Mouse (Mus musculus): ENCODE results near the gene Phactr2.
A peak's percentile ranks its signal among the peaks of the same experiment; 100 is the strongest.

Phactr2 gene

GRCm38 (mm10) chr10:13448283-13449045, 25.7 kb downstream of the Phactr2 start:
- no peak for DNase-seq (ENCODE audit: low spot score)

GRCm38 (mm10) chr10:13446791-13447249, 27.4 kb downstream of the Phactr2 start:
- DNase-seq (ENCODE audit: low spot score), result peak; percentile 88

GRCm38 (mm10) chr10:13444257-13444656, 30.0 kb downstream of the Phactr2 start:
- DNase-seq (ENCODE audit: low spot score), result no peak

- DNase-seq (ENCODE audit: low spot score), result no peak
Observed at GRCm38 (mm10) chr10:13443647-13444046, 30.6 kb downstream of the Phactr2 start.

- no peak for DNase-seq (ENCODE audit: low spot score)
Observed at GRCm38 (mm10) chr10:13440292-13440691, 33.9 kb downstream of the Phactr2 start.

- DNase-seq (ENCODE audit: low spot score), result no peak
Observed at GRCm38 (mm10) chr10:13438118-13438821, 35.9 kb downstream of the Phactr2 start.

GRCm38 (mm10) chr10:13437011-13437410, 37.2 kb downstream of the Phactr2 start:
- no peak for DNase-seq (ENCODE audit: low spot score)

- no peak for DNase-seq (ENCODE audit: low spot score)
Observed at GRCm38 (mm10) chr10:13433016-13433415, 41.2 kb downstream of the Phactr2 start.

GRCm38 (mm10) chr10:13431641-13432540, 42.3 kb downstream of the Phactr2 start:
- no peak for DNase-seq (ENCODE audit: low spot score)

GRCm38 (mm10) chr10:13429766-13430165, 44.4 kb downstream of the Phactr2 start:
- DNase-seq (ENCODE audit: low spot score), result peak; percentile 61

GRCm38 (mm10) chr10:13429240-13429639, 45.0 kb downstream of the Phactr2 start:
- DNase-seq (ENCODE audit: low spot score), result no peak

- no peak for DNase-seq (ENCODE audit: low spot score)
Observed at GRCm38 (mm10) chr10:13428536-13428935, 45.7 kb downstream of the Phactr2 start.

GRCm38 (mm10) chr10:13427599-13427998, 46.6 kb downstream of the Phactr2 start:
- DNase-seq (ENCODE audit: low spot score), result no peak

- no peak for DNase-seq (ENCODE audit: low spot score)
Observed at GRCm38 (mm10) chr10:13425198-13425597, 49.0 kb downstream of the Phactr2 start.

- no peak for DNase-seq (ENCODE audit: low spot score)
Observed at GRCm38 (mm10) chr10:13424508-13424907, 49.7 kb downstream of the Phactr2 start.

GRCm38 (mm10) chr10:13424015-13424414, 50.2 kb downstream of the Phactr2 start:
- no peak for DNase-seq (ENCODE audit: low spot score)

GRCm38 (mm10) chr10:13422121-13422520, 52.1 kb downstream of the Phactr2 start:
- DNase-seq (ENCODE audit: low spot score), result no peak

- no peak for DNase-seq (ENCODE audit: low spot score)
Observed at GRCm38 (mm10) chr10:13419246-13419645, 55.0 kb downstream of the Phactr2 start.

- DNase-seq (ENCODE audit: low spot score), result no peak
Observed at GRCm38 (mm10) chr10:13415489-13416104, 58.6 kb downstream of the Phactr2 start.

GRCm38 (mm10) chr10:13412202-13412923, 61.8 kb downstream of the Phactr2 start:
- no peak for DNase-seq (ENCODE audit: low spot score)

GRCm38 (mm10) chr10:13411056-13411455, 63.2 kb downstream of the Phactr2 start:
- no peak for DNase-seq (ENCODE audit: low spot score)
